Mouse (Mus musculus): ENCODE measurements around the gene Ampd2. TPM values are rescaled to one million over a fixed set of nuclear protein-coding genes. Genes with fewer than 3 reads are reported as not detected.

The Ampd2 gene
- total and polyA plus RNA-seq, 2 experiments = 11.0 to 128 TPM

- Histone ChIP-seq H3K4me1 (ENCODE audit: control insufficient read depth, insufficient read depth, low read length) (peaks cover 27% of the 10 kb centered on the region), H3K36me3 (ENCODE audit: control insufficient read depth, insufficient read depth, low read length) (no peaks in the 10 kb centered on the region; the same call in 1 of the 2 replicates), H3K27me3 (ENCODE audit: control insufficient read depth, insufficient read depth, low read length) (no peaks in the 10 kb centered on the region), H3K9ac (ENCODE audit: low read depth, low read length) (no peak overlapping the region), H3K79me2 (ENCODE audit: control insufficient read depth, insufficient read depth, low read length) (peaks cover 29% of the 10 kb centered on the region), H3K27ac (replicated peaks; ENCODE audit: insufficient read depth, low read depth, low read length) (no peak overlapping the region), H3K4me3 (ENCODE audit: insufficient read depth, low read depth, low read length) (no peak overlapping the region)
- 91% methylated on average over 4 of the region's 4 CpGs for WGBS
- DNase-seq (ENCODE audit: extremely low read depth, low read depth, low spot score) = no peak
- TF ChIP-seq POLR2A (IDR thresholded peaks at IDR 0.05; ENCODE audit: extremely low read depth, insufficient read depth, low read length) (no peak), CTCF (IDR thresholded peaks at IDR 0.05; ENCODE audit: low read depth, low read length) (no peak)
Observed at GRCm38 (mm10) chr3:108129367-108129766, 42.9 kb upstream of the Ampd2 start.

DNA sequence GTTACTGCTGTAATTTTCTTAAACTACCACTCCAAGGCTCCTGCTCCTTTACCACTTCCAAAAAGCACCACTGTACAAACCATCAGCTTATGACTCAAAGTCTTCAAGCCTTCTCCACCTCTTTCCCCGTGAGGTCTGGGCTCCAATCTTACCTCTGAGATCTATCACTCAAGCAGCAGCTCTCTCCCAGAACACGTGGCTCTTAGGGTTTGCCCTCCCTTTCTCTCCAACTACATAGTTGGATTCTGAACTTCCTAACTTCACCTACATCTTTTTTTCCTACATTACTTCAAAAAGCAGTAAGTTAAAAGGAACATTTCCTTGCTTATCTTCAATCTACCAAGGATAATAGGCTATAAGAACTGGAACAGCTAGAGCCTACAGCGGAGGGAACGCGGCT lies 42.1 kb upstream of the Ampd2 start:
- Histone ChIP-seq H3K4me3 (ENCODE audit: insufficient read depth, low read depth, low read length) (no peak overlapping the region), H3K27ac (replicated peaks; ENCODE audit: insufficient read depth, low read depth, low read length) (no peak overlapping the region), H3K36me3 (ENCODE audit: control insufficient read depth, insufficient read depth, low read length) (no peaks in the 10 kb centered on the region; the same call in 1 of the 2 replicates), H3K27me3 (ENCODE audit: control insufficient read depth, insufficient read depth, low read length) (no peaks in the 10 kb centered on the region), H3K4me1 (ENCODE audit: control insufficient read depth, insufficient read depth, low read length) (peaks cover 24% of the 10 kb centered on the region), H3K9ac (ENCODE audit: low read depth, low read length) (no peak overlapping the region), H3K79me2 (ENCODE audit: control insufficient read depth, insufficient read depth, low read length) (peaks cover 29% of the 10 kb centered on the region)
- DNase-seq (ENCODE audit: extremely low read depth, low read depth, low spot score) = no peak
- WGBS = 88% methylated on average over 5 of the region's 5 CpGs
- TF ChIP-seq POLR2A (IDR thresholded peaks at IDR 0.05; ENCODE audit: extremely low read depth, insufficient read depth, low read length) (no peak), CTCF (IDR thresholded peaks at IDR 0.05; ENCODE audit: low read depth, low read length) (no peak)

DNA sequence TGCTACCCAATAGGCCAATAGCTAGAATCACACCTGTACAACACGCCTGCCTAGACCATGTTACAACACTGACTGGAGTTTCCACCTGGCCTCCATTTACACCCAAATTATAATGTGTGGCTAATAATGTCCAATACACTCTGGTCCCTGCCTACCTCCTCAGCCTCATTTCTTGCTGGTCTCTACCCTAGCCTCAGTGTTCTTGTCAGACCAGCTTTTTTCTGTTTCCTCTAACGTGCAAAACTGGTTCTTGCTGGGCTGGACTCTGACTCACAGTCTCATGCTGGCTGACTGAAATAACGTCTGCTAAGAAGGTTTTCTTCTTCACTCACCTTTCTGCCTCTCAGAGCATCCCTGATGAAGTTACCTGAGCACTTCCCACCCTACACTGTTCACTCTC lies 39.9 kb upstream of the Ampd2 start:
- peaks cover 27% of the 10 kb centered on the region for H3K79me2 ChIP-seq (ENCODE audit: control insufficient read depth, insufficient read depth, low read length)
- no peaks in the 10 kb centered on the region for H3K27me3 ChIP-seq (ENCODE audit: control insufficient read depth, insufficient read depth, low read length)
- H3K4me1 ChIP-seq (ENCODE audit: control insufficient read depth, insufficient read depth, low read length) = peaks cover 17% of the 10 kb centered on the region; the same call in 1 of the 2 replicates
- H3K4me3 ChIP-seq (ENCODE audit: insufficient read depth, low read depth, low read length) = no peak overlapping the region
- no peak for DNase-seq (ENCODE audit: extremely low read depth, low read depth, low spot score)
- H3K9ac ChIP-seq (ENCODE audit: low read depth, low read length) = no peak overlapping the region
- no peak overlapping the region for H3K27ac ChIP-seq (replicated peaks; ENCODE audit: insufficient read depth, low read depth, low read length)
- WGBS = 94% methylated on average over 3 of the region's 3 CpGs
- H3K36me3 ChIP-seq (ENCODE audit: control insufficient read depth, insufficient read depth, low read length) = peaks cover 7% of the 10 kb centered on the region
- TF ChIP-seq CTCF (IDR thresholded peaks at IDR 0.05; ENCODE audit: low read depth, low read length) (no peak), POLR2A (IDR thresholded peaks at IDR 0.05; ENCODE audit: extremely low read depth, insufficient read depth, low read length) (no peak)

GRCm38 (mm10) chr3:108124131-108124530 lies 37.7 kb upstream of the Ampd2 start:
- peaks cover 16% of the 10 kb centered on the region for H3K36me3 ChIP-seq (ENCODE audit: control insufficient read depth, insufficient read depth, low read length)
- H3K79me2 ChIP-seq (ENCODE audit: control insufficient read depth, insufficient read depth, low read length) = peaks cover 20% of the 10 kb centered on the region
- H3K9ac ChIP-seq (ENCODE audit: low read depth, low read length) = no peak overlapping the region
- no peaks in the 10 kb centered on the region for H3K27me3 ChIP-seq (ENCODE audit: control insufficient read depth, insufficient read depth, low read length)
- peaks cover 13% of the 10 kb centered on the region; the same call in 1 of the 2 replicates for H3K4me1 ChIP-seq (ENCODE audit: control insufficient read depth, insufficient read depth, low read length)
- H3K27ac ChIP-seq (replicated peaks; ENCODE audit: insufficient read depth, low read depth, low read length) = no peak overlapping the region
- no peak for TF ChIP-seq CTCF (IDR thresholded peaks at IDR 0.05; ENCODE audit: low read depth, low read length)
- TF ChIP-seq POLR2A (IDR thresholded peaks at IDR 0.05; ENCODE audit: extremely low read depth, insufficient read depth, low read length) = no peak
- peak; percentile 80 for DNase-seq (ENCODE audit: extremely low read depth, low read depth, low spot score)
- WGBS = 13% methylated on average over 1 of the region's 1 CpGs
- no peak overlapping the region for H3K4me3 ChIP-seq (ENCODE audit: insufficient read depth, low read depth, low read length)

GRCm38 (mm10) chr3:108123242-108123641 lies 36.8 kb upstream of the Ampd2 start:
- no peak overlapping the region for H3K27ac ChIP-seq (replicated peaks; ENCODE audit: insufficient read depth, low read depth, low read length)
- H3K27me3 ChIP-seq (ENCODE audit: control insufficient read depth, insufficient read depth, low read length) = no peaks in the 10 kb centered on the region
- no peak overlapping the region for H3K9ac ChIP-seq (ENCODE audit: low read depth, low read length)
- no peak for DNase-seq (ENCODE audit: extremely low read depth, low read depth, low spot score)
- peaks cover 17% of the 10 kb centered on the region for H3K36me3 ChIP-seq (ENCODE audit: control insufficient read depth, insufficient read depth, low read length)
- H3K4me3 ChIP-seq (ENCODE audit: insufficient read depth, low read depth, low read length) = no peak overlapping the region
- TF ChIP-seq POLR2A (IDR thresholded peaks at IDR 0.05; ENCODE audit: extremely low read depth, insufficient read depth, low read length) = no peak
- TF ChIP-seq CTCF (IDR thresholded peaks at IDR 0.05; ENCODE audit: low read depth, low read length) = no peak
- H3K4me1 ChIP-seq (ENCODE audit: control insufficient read depth, insufficient read depth, low read length) = peaks cover 13% of the 10 kb centered on the region; the same call in 1 of the 2 replicates
- WGBS = 70% methylated on average over 5 of the region's 5 CpGs
- H3K79me2 ChIP-seq (ENCODE audit: control insufficient read depth, insufficient read depth, low read length) = peaks cover 11% of the 10 kb centered on the region

GRCm38 (mm10) chr3:108121101-108121500 lies 34.6 kb upstream of the Ampd2 start:
- H3K4me1 ChIP-seq (ENCODE audit: control insufficient read depth, insufficient read depth, low read length) = peaks cover 13% of the 10 kb centered on the region; the same call in 1 of the 2 replicates
- no peak overlapping the region for H3K9ac ChIP-seq (ENCODE audit: low read depth, low read length)
- no peak overlapping the region for H3K4me3 ChIP-seq (ENCODE audit: insufficient read depth, low read depth, low read length)
- H3K79me2 ChIP-seq (ENCODE audit: control insufficient read depth, insufficient read depth, low read length) = peaks cover 6% of the 10 kb centered on the region; the same call in 1 of the 2 replicates
- no peaks in the 10 kb centered on the region for H3K27me3 ChIP-seq (ENCODE audit: control insufficient read depth, insufficient read depth, low read length)
- WGBS = 50% methylated on average over 3 of the region's 3 CpGs
- peaks cover 22% of the 10 kb centered on the region for H3K36me3 ChIP-seq (ENCODE audit: control insufficient read depth, insufficient read depth, low read length)
- DNase-seq (ENCODE audit: extremely low read depth, low read depth, low spot score) = peak; percentile 61
- no peak for TF ChIP-seq POLR2A (IDR thresholded peaks at IDR 0.05; ENCODE audit: extremely low read depth, insufficient read depth, low read length)
- TF ChIP-seq CTCF (IDR thresholded peaks at IDR 0.05; ENCODE audit: low read depth, low read length) = no peak
- H3K27ac ChIP-seq (replicated peaks; ENCODE audit: insufficient read depth, low read depth, low read length) = no peak overlapping the region

All from liver, adult 2 months (tissue).